Mouse (Mus musculus) kidney, embryonic 14.5 days (tissue): ENCODE data around the gene Mrgprx1. TPM values are rescaled to one million over a fixed set of nuclear protein-coding genes. Genes with fewer than 3 reads are reported as not detected.

Source experiments
- polyA plus RNA-seq: library from polyadenylated mRNA; unstranded; fragments of >200 nt; fragmentation: Nextera tagmentation; extraction: Ambion mirVana; gene quantifications from 2 replicates; pipeline ENCODE4 v1.2.1, GENCODE M21; 2014

Gene Mrgprx1
- polyA plus RNA-seq, 1 experiment from 2014 or later: not detected

Other genes starting within 250 kb of the Mrgprx1 start
- gene Mrgpra4, start 45.5 kb downstream of the Mrgprx1 start, polyA plus RNA-seq: not detected in 2 replicates
- not detected in 2 replicates for gene Mrgprb5, start 141.4 kb upstream of the Mrgprx1 start, polyA plus RNA-seq
- not detected in 2 replicates for gene Mrgprb4, start 171.7 kb upstream of the Mrgprx1 start, polyA plus RNA-seq